Mouse (Mus musculus): ENCODE measurements at regions not wholly inside any gene's neighbourhood (a gene's known extent, or its start where the extent isn't known, plus 50 kb on each side); places are given as distances from the start of the nearest gene placed in this dataset.

DNA sequence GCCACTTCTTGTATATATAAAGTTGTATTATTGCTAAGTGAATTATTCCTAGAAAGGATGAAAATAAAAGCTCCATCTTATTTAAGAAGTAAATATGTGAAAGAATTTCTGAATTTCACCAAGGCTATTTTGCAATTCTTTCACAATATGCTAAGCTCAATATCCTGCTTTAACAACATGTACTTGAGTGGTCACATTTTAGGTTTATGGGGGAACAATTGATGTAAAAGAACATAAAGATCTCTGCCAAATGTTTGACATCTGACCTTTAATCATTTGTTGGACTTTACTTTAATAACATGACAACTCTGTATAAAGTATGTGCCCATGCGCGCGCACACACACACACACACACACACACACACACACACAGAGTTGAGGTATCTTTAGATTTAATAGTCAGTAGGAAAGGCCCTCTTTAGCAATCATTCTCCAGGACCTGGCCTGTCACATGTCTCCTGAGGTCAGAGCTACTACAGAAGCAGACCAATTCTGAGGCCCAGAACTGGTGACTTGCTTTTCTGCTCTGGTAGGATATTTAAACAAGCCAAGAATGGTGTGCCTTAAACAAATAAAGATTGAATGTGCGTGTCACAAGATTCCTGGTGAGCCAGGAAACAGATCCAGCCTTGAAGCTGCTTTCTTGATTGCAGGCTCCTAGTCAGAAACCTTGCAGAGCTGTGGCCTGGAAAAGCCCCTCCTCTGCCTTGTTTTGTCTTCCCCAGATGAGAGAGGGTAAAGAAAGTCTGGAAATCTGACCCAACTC lies 477.4 kb upstream of the Marcks start:
- DNase-seq (ENCODE audit: low spot score): no peak

DNA sequence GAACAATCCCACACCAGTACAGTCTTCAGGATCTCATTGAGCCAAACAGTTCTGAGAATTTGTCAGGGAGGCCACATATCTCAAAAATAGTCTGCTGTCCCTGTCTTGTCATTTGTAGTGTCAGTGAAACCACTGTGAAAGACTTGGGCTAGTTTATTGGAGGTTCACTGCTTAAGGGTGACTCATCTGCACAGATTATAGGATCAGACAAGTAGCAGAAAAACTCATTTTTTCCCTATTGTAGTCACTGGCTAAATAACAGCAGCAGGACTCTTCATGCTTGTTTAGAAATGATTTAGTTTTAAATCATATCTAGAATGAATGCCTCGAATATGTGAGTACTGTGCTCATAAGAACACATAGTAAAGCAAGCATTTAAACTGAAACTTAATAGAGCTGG lies 475.2 kb upstream of the Marcks start:
- DNase-seq (ENCODE audit: low spot score): no peak

DNA sequence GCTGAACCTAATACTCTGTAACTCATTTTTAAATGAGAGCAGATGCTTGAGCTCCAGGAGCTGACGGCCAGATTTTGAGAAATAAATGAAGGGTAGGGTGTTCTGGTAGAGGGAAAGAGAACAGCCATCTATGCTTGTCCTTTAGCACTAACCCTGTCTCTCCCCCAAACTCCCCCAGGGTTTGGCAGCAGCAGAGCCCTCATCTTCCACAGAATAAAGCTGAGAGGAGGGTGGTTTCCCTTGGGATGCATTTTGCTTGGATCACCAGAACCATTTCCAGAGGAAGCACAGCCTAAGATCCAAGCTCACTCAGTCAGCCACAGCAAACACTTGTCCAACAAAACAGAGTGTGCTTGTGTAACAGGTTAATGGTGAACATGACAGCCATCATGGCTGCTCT lies 464.8 kb upstream of the Marcks start:
- no peak for DNase-seq (ENCODE audit: low spot score)

DNA sequence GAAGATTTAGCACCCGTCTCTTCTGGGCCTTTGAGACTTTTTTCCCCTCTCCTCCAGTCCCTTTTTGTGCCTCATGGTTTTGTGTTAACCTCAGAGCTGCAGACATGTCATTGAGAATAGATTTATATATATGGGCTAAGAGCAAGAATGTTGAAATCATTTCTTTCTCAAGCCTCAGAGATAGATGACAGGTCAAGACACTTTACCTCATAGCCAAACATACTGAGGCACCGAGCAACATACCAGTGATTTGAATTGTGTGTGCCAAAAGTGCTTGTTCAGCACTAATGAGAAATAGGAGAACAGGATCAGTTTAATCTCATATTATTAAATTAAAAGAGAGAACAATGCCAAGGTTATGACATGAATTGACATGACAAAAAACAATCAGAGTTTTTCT lies 464.2 kb upstream of the Marcks start:
- DNase-seq (ENCODE audit: low spot score): no peak

DNA sequence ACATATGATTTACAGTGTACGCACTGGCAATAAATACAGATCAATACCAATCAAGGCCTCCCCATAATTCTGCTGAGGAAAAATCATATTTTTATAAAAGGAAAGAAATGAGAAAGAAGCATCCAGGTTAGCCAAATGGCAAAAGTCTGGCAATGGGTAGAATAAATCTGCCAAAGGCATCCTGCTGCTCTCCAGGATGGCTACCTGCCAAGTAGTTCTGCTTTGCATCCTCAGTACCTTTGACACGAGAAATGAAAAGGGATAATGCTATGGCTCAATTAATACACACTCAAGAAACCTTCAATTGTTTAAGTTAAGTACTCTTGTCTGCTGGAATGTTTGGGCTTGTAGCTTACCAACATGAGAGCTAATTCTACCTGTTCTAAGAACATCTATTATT lies 451.2 kb upstream of the Marcks start:
- DNase-seq (ENCODE audit: low spot score): no peak

DNA sequence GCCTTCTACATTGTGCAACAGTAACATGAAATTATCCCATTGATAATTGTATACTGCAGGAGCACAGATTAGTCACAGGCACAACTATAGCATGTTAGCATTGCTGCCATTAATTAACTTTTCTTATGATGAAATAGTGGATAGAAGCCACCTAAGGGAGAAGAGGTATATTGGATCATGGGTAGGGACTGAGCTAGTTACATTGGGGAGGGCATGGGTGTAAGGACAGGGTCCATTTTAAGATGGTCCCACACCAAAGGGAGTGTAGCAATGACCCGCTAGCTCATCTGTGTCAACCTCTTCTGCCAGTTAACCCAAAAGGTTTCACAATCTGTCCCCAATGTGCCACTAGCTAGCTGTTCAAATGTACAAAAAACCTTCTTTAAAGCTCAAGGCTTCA lies 450.3 kb upstream of the Marcks start:
- no peak for DNase-seq (ENCODE audit: low spot score)

DNA sequence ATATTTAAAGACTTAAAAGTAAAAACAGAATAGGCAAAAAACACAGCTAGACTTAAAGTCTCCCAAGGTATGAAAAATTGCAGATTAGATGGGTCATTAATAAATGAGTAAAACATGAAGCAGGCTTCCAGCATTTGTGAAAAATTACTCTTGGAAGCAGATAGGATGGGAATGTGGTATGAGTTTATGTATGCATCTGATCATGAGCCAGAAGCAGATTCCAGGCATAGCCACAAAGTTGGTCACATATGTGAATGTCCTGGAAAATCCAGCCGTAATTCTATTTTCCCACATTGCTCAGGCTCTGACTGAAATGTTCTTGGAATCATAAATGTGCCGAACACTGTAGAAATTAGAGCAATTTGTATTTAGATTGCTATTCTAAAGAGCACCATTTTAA lies 432.5 kb upstream of the Marcks start:
- DNase-seq (ENCODE audit: low spot score): no peak

DNA sequence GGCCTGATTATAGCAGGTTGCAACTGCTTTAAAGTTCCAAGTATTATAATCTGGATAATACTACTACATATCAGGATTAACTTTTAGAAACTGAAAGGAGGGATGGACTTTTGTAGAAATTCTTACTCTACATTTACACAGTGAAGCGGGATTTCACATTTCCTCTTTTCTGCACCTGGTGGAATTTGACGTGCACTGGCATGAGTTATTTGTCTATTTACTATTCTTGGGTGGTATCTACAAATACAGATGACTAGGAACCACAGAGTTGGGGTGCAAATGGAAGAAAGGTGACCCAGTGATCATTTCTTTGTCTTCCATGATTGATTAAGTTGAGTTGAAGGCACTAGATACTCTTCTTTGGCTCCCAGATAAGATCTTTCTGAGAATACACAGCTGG lies 423.0 kb upstream of the Marcks start:
- no peak for DNase-seq (ENCODE audit: low spot score)

DNA sequence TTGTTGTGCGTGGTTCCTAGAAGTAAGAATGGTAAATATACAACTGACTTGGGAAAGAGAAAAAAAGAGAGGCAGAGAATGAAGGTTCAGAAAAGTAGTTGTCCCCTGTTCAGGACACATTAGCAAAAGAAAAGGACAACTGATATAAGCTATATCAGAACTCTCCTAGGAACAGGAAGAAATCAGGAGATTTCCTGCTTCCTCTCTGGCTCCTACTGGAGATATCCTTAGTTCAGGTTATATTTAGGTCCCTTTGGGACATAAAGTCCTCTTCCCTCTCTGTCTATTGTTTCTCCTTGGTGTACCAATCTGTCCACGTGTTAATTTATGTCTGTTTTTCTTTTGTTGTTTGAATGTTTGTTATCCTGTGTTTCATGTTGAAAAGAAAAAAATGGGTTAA lies 410.7 kb upstream of the Marcks start:
- no peak for DNase-seq (ENCODE audit: low spot score)

DNA sequence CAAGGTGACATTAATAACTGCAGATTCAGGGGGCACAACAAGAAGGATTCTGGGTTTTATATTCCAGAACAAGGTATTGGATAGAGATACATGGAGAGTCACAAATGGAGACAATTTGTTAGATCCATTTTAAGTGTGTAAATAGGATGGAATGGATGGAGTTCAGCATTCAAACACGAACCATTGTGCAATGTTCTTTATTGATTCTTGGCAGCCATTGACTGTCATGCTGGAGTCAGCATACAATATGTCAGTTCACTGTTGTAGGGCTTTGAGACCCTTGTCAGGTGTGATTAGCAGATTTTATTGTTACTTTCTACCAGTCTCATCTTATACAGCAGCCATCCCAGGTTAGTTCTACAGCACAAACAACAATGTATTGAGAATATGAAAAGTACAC lies 402.0 kb upstream of the Marcks start:
- no peak for DNase-seq (ENCODE audit: low spot score)

DNA sequence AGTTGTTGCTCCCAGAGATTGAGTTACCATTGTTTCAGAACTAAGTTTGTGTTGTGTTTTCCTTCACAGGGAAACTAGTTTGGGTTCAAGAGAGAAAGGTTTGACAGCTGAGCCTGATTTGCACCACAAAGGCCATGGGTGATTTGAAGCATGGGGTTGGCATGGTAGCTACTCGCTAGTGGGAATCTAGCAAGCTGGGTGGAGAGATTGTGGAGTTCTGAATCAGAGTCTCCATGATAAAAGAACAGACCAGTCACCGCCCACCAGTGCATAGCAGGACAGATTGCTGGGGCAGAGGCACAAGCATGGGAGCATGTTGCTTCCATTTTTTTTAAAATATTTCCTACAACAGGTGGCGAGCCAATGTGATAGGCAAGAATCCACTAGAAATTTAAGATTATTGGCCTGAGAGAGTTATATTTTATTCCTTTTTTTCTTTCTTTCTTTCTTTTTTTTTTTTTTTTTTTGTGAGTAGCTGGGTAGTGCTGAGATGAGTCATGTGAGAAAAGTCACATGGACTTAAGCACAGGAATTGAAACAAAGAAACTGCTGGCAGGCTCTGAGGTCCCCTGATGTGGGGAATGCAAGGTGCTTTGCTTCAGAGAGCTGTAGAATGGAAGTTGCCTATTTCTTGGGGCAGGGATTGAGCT lies 367.4 kb upstream of the Marcks start:
- DNase-seq (ENCODE audit: low spot score): no peak

DNA sequence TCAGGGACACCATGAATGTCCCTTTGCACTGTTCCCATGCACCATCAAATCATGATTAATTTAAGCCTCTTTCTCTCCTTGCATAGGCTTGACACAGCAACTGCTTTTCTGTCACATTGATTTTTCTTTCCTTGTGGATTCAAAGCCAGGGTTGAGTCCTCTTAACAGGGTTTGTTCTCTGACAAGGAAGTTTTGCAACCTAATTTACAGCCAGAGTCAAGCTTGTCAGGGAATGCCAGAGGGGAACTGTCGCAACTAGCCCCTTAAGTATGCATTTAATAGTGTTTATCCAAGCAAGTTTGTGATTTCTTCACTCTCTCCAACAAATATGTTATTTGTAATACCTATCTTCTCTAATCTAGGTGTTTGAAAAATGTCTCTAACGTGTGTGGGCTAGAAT lies 365.7 kb upstream of the Marcks start:
- DNase-seq (ENCODE audit: low spot score): no peak

DNA sequence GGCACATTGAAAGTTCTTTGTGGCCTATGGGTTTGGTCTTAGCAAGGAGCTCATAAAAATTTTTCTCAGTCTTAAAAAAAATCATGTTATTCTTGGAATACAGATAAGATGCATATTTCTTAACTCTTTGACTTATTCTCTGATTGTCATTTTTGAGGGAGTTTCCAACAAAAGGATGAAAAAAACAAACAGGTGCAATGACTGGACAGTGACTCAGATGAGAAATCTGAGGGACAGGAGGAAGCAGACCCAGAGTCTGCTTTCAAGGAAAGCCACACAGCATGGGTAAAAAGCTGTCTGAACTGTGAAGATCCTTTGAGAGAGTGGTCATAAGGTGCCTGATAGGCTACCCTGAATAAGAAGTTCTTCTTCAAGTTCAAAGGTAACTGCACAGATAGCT lies 363.8 kb upstream of the Marcks start:
- no peak for DNase-seq (ENCODE audit: low spot score)

DNA sequence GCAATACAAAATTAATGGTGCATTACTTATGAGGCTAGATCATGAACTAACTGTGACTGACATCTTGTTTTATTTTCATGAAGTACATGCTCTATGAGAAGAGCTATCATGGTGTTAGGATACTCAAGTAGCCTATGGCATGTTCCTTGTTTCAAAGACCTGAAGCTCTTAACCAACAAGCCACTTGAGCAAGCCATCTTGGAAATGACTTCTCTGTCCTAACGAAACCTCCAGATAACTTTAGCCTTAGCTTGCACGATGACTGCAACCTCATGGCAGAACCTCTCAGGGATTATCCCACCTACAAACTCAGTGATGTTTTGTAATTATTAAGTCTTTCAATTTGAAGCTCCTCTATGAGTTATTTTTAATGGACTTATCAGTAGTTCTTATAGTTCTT lies 362.3 kb upstream of the Marcks start:
- no peak for DNase-seq (ENCODE audit: low spot score)

DNA sequence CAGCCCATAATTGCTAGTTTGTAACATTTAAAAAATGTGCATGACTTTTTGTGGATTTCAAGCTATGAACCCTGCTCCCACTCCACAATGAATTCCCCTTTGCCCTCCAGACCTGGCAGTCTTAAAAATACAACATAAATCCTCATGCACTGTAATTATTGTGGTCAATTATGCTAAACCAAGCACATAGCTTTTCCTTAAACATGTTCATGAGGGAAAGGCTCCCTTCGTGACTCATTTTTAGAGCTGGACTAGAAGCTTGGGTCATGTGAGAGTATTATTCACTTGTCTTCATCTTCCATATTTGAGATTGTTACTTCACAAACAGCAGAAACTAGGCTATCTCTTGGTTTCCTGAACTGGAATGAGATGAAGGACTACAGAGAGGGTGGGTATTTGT lies 356.7 kb upstream of the Marcks start:
- no peak for DNase-seq (ENCODE audit: low spot score)

DNA sequence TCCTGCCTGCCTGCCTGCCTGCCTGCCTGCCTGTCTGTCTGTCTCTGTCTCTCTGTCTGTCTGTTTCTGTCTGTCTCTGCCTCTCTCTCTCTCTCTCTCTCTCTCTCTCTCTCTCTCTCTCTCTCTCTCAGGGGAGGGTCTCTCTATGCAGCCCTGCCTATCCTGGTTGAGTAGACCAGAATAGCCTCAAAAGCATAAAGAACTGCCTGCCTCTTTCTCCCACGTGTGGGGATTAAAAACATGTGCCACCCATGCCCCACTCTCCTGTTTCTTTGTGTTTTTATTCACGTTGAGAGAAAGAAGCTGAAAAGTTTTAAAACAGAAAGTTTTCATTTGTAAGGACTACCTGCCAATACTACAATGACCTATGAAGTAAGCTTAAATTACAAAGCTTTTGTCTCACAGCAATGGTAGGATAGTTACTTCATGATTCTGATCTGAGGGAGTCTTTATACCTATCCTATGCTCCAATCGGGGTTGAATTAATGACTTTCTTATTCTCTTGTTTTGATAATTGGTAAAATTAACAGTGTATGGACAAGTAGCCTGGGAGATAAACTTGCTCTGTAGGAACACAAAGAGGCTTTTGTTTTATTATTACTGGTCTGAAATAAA lies 355.9 kb upstream of the Marcks start:
- DNase-seq (ENCODE audit: low spot score): no peak

DNA sequence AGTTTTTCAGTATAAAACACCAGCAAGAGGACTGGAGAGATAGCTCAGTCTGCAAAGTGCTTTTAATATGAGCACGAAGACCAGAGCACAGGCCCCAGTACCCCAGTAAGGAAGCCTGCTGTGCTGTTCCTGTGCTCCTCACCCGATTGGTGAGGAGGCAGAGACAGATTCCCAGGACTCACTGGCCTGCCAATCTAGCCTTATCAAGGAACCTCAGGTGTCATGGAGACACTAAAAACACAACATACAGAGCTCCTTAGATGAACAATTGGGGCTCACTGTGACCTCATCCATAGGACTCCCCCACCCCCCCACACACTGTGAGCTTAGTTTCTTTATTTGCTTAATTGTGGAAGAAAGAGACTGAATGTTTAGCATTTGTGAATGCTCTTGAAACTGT lies 355.4 kb upstream of the Marcks start:
- DNase-seq (ENCODE audit: low spot score): no peak

DNA sequence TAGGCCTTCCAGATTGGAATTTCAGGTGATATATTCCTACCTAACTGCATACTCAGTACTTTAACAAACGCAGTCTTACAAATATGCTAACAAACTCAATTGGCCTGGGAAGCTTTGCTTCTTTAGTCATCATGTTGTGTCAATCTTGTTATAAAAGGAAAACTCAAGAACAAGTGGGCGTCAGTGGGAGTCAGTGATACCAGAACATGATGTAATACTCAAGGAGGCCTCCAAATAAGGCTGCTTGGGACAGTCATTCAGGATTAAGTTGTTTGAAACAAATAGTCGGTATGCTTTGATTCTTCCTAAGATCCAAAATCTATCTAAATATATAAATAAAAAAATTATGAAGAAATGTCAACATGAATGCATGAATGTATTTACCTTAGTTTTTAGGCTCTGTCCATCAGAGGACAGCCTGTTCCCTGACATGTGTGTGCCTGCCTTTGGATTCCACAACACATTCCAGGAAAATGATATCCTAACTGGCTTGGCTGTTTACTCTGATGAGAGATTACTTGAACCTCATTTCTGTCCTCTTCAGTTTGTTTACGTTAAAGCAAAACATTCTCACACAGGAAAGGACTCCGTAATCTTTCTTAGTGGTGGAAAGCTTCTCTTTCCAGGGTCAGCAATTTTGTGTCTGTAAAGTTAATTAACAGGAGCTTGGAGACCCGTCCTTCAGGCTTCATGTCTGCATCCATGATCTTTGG lies 345.7 kb upstream of the Marcks start:
- DNase-seq (ENCODE audit: low spot score): no peak

DNA sequence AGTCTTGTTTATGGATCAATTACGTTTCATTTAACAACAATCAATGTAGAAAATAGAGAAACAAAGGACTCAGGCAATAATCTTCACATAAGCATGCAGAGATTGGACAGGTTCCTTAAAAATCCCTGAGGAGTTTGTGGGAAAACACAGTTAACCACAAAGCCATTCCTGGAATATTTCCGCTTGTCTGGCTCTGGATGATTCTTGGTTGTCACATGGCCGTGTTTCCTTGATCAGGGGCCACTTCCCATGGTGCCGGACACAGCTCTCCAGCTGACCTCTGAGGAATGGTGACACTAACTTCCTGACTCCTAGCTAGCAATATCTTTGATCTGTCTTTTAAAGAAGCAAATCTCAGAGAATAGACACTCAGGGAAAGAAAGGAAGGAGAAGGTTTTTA lies 344.8 kb upstream of the Marcks start:
- no peak for DNase-seq (ENCODE audit: low spot score)

DNA sequence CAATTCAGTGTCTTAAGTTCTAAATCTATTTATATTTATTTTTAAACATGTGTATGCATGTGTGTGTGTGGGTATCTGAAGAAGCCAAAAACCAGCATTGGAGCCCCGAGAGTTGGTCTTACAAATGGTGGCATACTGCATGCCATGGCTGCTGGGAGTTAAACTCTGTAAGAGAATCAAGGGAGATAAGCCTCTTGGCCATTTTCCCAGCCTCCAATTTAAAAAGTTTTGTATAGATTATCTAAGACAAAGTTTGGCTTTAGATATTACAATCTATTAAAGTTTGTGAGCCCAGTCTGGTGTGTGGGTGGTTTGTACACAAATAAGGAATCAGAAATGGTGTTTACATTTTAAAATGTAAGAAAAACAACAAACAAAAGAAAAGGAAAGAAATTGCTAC lies 343.2 kb upstream of the Marcks start:
- no peak for DNase-seq (ENCODE audit: low spot score)

DNA sequence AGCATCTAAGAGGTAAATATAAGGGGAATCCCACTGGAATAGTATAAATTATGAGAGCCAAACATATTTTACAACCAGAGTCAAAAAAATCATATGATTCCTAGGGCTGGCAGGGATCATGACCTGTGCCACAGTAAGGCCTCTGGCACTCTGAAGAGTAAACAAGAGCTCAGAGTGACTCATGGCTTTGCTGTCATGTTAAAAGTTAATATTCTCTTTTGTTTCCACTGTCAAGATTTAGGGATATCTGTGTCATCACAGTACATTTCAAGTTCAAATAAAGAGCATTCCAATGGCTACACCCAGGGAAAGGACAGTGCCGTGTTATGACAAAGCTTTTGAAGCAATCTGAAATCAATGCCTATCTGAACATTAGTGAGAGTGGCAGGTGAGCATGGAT lies 341.6 kb upstream of the Marcks start:
- DNase-seq (ENCODE audit: low spot score): no peak

DNA sequence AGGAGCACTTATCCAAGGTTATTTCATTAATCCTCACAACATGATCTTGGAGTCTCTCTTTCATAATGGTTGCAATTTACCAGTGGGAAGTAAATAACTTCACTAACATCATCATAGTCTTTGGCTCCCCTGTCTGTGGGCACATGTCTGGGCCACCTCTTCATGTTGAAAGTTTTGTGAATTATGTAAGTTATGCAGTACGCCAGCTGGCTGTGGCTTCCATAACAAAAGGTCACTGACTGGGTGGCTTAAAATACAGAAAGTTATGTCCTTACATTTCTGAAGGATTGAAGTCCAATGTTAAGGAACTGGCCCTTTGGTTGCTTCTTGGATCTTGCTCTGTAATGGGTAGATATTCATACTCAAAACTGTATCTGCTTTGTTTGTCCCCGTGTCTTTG lies 339.4 kb upstream of the Marcks start:
- DNase-seq (ENCODE audit: low spot score): no peak
